Mouse (Mus musculus) myocyte (in vitro differentiated cells): ENCODE data around the gene Trmt61a. TPM values are rescaled to one million over a fixed set of nuclear protein-coding genes. Genes with fewer than 3 reads are reported as not detected.

ENCODE experiments used
- H3K27me3 ChIP-seq: one replicate; pipeline ENCODE4 v1.6.1; 2011; ENCODE audit not compliant: control insufficient read depth, insufficient read depth, insufficient read length
- H3K36me3 ChIP-seq: one replicate; pipeline ENCODE4 v1.6.1; 2011; ENCODE audit not compliant: control insufficient read depth, insufficient read depth
- H3K4me2 ChIP-seq: one replicate; pipeline ENCODE4 v1.6.1; 2011; ENCODE audit warnings: low read depth, control low read depth
- H3K4me3 ChIP-seq: one replicate; pipeline ENCODE4 v1.5.1; 2011; ENCODE audit warnings: mild to moderate bottlenecking, control low read depth, moderate library complexity
- H3K79me2 ChIP-seq: one replicate; pipeline ENCODE4 v1.6.1; 2011; ENCODE audit not compliant: control insufficient read depth, insufficient read depth
- H3ac ChIP-seq: one replicate; pipeline ENCODE4 v1.6.1; 2011; ENCODE audit not compliant: control insufficient read depth, insufficient read length
- CEBPB ChIP-seq: IDR thresholded peaks from 2 replicates; pipeline ENCODE4 v1.6.1; 2011; ENCODE audit warnings: mild to moderate bottlenecking, moderate library complexity; ENCODE audit not compliant: poor library complexity, insufficient read depth, severe bottlenecking
- E2F4 ChIP-seq: IDR thresholded peaks from one replicate; pipeline ENCODE4 v1.6.1; 2011; ENCODE audit warnings: mild to moderate bottlenecking, control low read depth, moderate library complexity; ENCODE audit not compliant: insufficient read depth
- MAX ChIP-seq: IDR thresholded peaks from one replicate; pipeline ENCODE4 v1.6.1; 2011; ENCODE audit warnings: low read depth, mild to moderate bottlenecking, control low read depth
- MYOD1 ChIP-seq, 3 experiments: IDR thresholded peaks; one replicate each; pipeline ENCODE4 v1.6.1; 2011; ENCODE audit warnings: control low read depth in 2 of 3, low read depth in 2 of 3, mild to moderate bottlenecking in 2 of 3, moderate library complexity in 1 of 3; ENCODE audit not compliant: insufficient read length in 2 of 3, control insufficient read depth in 1 of 3
- MYOG ChIP-seq, 3 experiments: IDR thresholded peaks; one replicate each; pipeline ENCODE4 v1.6.1; 2011; ENCODE audit warnings: control low read depth in 2 of 3, low read depth in 2 of 3, mild to moderate bottlenecking in 2 of 3; ENCODE audit not compliant: insufficient read length in 2 of 3, control insufficient read depth in 1 of 3, insufficient read depth in 1 of 3
- POLR2A ChIP-seq: IDR thresholded peaks from one replicate; pipeline ENCODE4 v1.6.1; 2011; ENCODE audit warnings: low read depth, mild to moderate bottlenecking, control low read depth, moderate library complexity; ENCODE audit not compliant: insufficient read length
- POLR2AphosphoS2 ChIP-seq: IDR thresholded peaks from one replicate; pipeline ENCODE4 v1.6.1; 2011; ENCODE audit warnings: low read depth, control low read depth; ENCODE audit not compliant: insufficient read length
- REST ChIP-seq: IDR thresholded peaks from one replicate; pipeline ENCODE4 v1.6.1; 2011; ENCODE audit warnings: mild to moderate bottlenecking, control low read depth, moderate library complexity; ENCODE audit not compliant: insufficient read depth, insufficient read length
- SRF ChIP-seq: IDR thresholded peaks from one replicate; pipeline ENCODE4 v1.6.1; 2011; ENCODE audit warnings: low read depth; ENCODE audit not compliant: control insufficient read depth, insufficient read length
- TCF12 ChIP-seq: IDR thresholded peaks from one replicate; pipeline ENCODE4 v1.6.1; 2011; ENCODE audit warnings: mild to moderate bottlenecking, control low read depth; ENCODE audit not compliant: poor library complexity, insufficient read depth, severe bottlenecking
- TCF3 ChIP-seq: IDR thresholded peaks from one replicate; pipeline ENCODE4 v1.6.1; 2011; ENCODE audit warnings: low read depth, control low read depth; ENCODE audit not compliant: insufficient read length
- USF1 ChIP-seq: IDR thresholded peaks from one replicate; pipeline ENCODE4 v1.6.1; 2011; ENCODE audit warnings: low read depth, mild to moderate bottlenecking, control low read depth, moderate library complexity
- polyA plus RNA-seq: library from polyadenylated mRNA; unstranded; fragments of >200 nt; fragmentation: generic; extraction: Trizol; gene quantifications from one replicate; pipeline ENCODE4 v1.2.1, GENCODE M21; 2012; ENCODE audit warnings: missing spikeins

Gene Trmt61a
- polyA plus RNA-seq, 1 experiment, result 17.7 TPM

DNA sequence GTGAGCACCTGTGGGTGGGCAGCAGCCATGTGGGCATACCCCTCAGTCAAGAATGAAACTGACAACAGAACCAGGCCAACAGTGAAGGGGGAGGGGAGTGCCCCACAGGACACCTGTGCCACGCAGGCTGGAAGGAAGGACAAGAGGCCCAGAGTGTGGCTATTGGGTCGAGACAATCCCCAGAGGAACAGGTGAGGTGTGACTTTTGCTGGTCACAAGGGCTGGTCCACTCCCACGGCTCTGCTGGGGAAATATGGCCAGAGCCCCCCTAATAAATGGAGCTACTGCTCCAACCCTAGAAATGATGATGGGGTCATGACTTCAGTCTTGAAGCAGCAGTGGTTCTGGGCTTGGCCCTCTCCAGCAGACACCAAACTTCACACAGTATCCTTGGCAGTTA, 25.4 kb downstream of the Trmt61a start:
- Histone ChIP-seq H3K27me3 (no peaks in the 10 kb centered on the region), H3ac (no peak overlapping the region), H3K4me3 (no peak overlapping the region), H3K79me2 (no peaks in the 10 kb centered on the region), H3K36me3 (no peaks in the 10 kb centered on the region), H3K4me2 (no peak overlapping the region)
- TF ChIP-seq POLR2A (no peak), MYOD1 (IDR thresholded peaks at IDR 0.05; ENCODE audit: control insufficient read depth in 1 of 3, insufficient read length in 2 of 3, low read depth in 2 of 3) (no peak), REST (no peak), SRF (no peak), MAX (no peak), MYOG (IDR thresholded peaks at IDR 0.05; ENCODE audit: control insufficient read depth in 1 of 3, insufficient read depth in 1 of 3, insufficient read length in 2 of 3, low read depth in 2 of 3) (no peak), USF1 (no peak), TCF3 (no peak), POLR2AphosphoS2 (no peak), E2F4 (no peak)

DNA sequence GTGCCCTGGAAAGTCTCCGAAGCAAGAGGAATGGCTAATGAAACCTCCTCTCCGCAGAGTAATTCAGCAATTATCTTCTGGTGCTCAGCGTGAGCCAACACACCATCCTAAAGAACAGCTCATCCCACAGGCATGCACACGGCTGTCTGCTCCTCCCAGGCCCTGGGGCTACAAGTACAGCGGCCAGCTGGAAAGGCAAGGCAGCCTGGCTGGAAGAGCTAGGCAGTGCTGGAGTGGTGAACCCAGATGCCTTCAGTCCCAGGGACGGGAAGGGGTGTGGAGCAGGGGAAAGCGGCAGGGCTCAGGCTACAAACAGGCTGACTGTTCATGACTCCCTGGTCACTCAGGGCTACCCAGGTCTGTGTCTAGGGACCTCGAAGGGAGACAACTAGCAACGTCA, 26.7 kb downstream of the Trmt61a start:
- H3K36me3 ChIP-seq, result peaks cover 4% of the 10 kb centered on the region
- TF ChIP-seq TCF3, result peak; percentile 44
- TF ChIP-seq SRF, result no peak
- TF ChIP-seq TCF12, result peak; percentile 35
- peak; percentile 69 to 98 (median 87) for TF ChIP-seq MYOG (IDR thresholded peaks at IDR 0.05; ENCODE audit: control insufficient read depth in 1 of 3, insufficient read depth in 1 of 3, insufficient read length in 2 of 3, low read depth in 2 of 3)
- TF ChIP-seq CEBPB, result no peak
- TF ChIP-seq MYOD1 (IDR thresholded peaks at IDR 0.05; ENCODE audit: control insufficient read depth in 1 of 3, insufficient read length in 2 of 3, low read depth in 2 of 3), result peak; percentile 7 to 95 (median 79)
- no peak for TF ChIP-seq REST
- no peak for TF ChIP-seq USF1
- TF ChIP-seq MAX, result no peak
- no peak for TF ChIP-seq E2F4
- TF ChIP-seq POLR2A, result peak; percentile 93
- TF ChIP-seq POLR2AphosphoS2, result peak; percentile 36
- H3K4me2 ChIP-seq, result peak overlapping the region; percentile 83
- H3K79me2 ChIP-seq, result no peaks in the 10 kb centered on the region
- no peak overlapping the region for H3K4me3 ChIP-seq
- no peaks in the 10 kb centered on the region for H3K27me3 ChIP-seq
- no peak overlapping the region for H3ac ChIP-seq

DNA sequence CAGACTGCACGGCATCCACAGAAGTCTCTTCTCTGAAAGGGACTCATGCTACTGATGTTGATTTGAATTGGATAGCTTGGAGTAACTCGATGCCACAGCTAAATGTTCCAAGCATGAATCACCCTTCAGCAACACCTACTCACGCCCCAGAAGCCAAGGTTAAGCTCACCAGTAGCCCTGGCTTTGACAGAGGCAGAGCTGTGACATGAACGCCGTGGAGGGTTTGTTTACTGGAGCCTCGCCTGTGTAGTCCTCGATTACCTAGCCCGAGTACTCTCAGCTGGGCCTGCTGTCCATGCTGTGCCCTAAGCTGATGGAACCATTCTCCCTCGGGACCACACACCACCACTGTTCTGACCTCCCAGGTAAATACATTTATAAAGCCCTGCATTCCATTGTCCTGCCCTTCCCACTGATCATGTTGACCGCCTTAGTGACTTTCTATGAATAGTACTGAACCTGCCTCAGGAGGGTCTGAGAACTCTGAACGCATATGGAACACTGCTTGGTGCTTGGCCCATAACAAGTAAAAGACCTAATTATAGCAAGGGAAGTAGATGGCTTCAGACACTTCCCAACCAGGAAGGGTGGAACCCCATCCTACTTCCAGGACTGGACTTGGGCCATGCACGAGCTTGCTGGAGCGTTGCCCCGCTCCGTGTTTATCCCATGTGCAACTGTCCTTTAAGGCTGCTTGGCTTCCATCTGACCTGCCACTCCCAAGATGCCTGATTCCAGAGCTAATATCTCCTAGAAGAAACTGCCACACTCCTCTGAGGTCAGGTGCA, 27.5 kb downstream of the Trmt61a start:
- no peak overlapping the region for H3ac ChIP-seq
- peak overlapping the region; percentile 83 for H3K4me2 ChIP-seq
- TF ChIP-seq TCF12, result no peak
- peak in 1 of 3 experiments; percentile 42 for TF ChIP-seq MYOD1 (IDR thresholded peaks at IDR 0.05; ENCODE audit: control insufficient read depth in 1 of 3, insufficient read length in 2 of 3, low read depth in 2 of 3)
- TF ChIP-seq POLR2AphosphoS2, result peak; percentile 51
- no peak for TF ChIP-seq E2F4
- TF ChIP-seq MYOG (IDR thresholded peaks at IDR 0.05; ENCODE audit: control insufficient read depth in 1 of 3, insufficient read depth in 1 of 3, insufficient read length in 2 of 3, low read depth in 2 of 3), result peak in 1 of 3 experiments; percentile 34
- no peak for TF ChIP-seq USF1
- peaks cover 12% of the 10 kb centered on the region for H3K36me3 ChIP-seq
- no peak overlapping the region for H3K4me3 ChIP-seq
- no peaks in the 10 kb centered on the region for H3K27me3 ChIP-seq
- peaks cover 5% of the 10 kb centered on the region for H3K79me2 ChIP-seq

DNA sequence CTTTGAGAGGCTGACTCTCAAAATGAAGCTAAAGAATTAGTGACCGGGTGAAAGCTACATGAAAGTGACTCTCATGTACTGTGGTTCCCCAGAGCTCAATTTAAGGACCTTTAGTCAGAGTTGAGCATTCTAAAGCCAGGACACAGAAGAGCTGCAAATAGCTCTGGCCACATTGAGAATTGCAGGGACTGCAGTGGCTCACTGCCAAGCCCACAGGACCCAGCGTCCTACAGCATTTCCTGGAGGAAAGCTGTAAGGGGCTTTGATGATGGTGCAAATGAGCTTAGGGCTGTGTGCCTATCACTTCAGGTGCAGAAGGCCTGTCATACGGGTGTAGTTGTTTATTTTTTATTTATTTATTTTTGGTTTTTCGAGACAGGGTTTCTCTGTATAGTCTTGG, 30.3 kb downstream of the Trmt61a start:
- Histone ChIP-seq H3K79me2 (peaks cover 27% of the 10 kb centered on the region), H3K4me3 (no peak overlapping the region), H3ac (no peak overlapping the region), H3K27me3 (no peaks in the 10 kb centered on the region), H3K36me3 (peaks cover 18% of the 10 kb centered on the region), H3K4me2 (no peak overlapping the region)
- TF ChIP-seq TCF3 (no peak), CEBPB (no peak), USF1 (no peak), TCF12 (no peak), SRF (no peak), MAX (no peak), MYOD1 (IDR thresholded peaks at IDR 0.05; ENCODE audit: control insufficient read depth in 1 of 3, insufficient read length in 2 of 3, low read depth in 2 of 3) (no peak), POLR2AphosphoS2 (no peak), E2F4 (no peak), MYOG (IDR thresholded peaks at IDR 0.05; ENCODE audit: control insufficient read depth in 1 of 3, insufficient read depth in 1 of 3, insufficient read length in 2 of 3, low read depth in 2 of 3) (no peak), POLR2A (no peak)

DNA sequence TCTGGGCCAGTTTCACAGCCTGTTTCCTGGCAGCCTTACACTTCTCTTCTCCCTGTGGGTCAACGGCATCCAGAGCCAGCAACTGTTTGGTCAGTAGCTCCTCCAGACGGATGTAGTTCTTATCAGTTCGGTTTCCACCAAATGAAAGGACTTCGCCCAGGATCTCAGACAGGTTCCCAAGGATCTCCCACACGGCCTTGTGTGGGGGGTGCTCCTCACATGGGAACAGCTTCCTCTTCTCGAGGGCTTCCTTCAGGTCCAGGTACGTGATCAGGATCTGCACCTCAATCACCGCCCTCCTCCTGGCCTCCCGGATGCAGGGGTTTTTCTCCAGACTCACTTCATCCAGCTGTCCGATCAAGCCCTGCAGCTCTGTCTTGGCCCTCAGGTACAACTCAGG, 32.2 kb downstream of the Trmt61a start:
- Histone ChIP-seq H3K4me3 (no peak overlapping the region), H3ac (no peak overlapping the region), H3K79me2 (peaks cover 37% of the 10 kb centered on the region), H3K36me3 (peaks cover 18% of the 10 kb centered on the region), H3K4me2 (no peak overlapping the region), H3K27me3 (no peaks in the 10 kb centered on the region)
- TF ChIP-seq MAX (no peak), E2F4 (no peak), POLR2AphosphoS2 (no peak), MYOD1 (IDR thresholded peaks at IDR 0.05; ENCODE audit: control insufficient read depth in 1 of 3, insufficient read length in 2 of 3, low read depth in 2 of 3) (no peak), POLR2A (no peak), MYOG (IDR thresholded peaks at IDR 0.05; ENCODE audit: control insufficient read depth in 1 of 3, insufficient read depth in 1 of 3, insufficient read length in 2 of 3, low read depth in 2 of 3) (no peak), CEBPB (no peak), USF1 (no peak), TCF3 (no peak), TCF12 (no peak), SRF (no peak), REST (no peak)
